Mouse (Mus musculus) forelimb bud, embryonic 11.5 days (tissue): ENCODE results near the gene Atad5.

Experiments
- DNase-seq: peaks from one replicate; pipeline ENCODE4 v3.0.0-alpha.2; 2012; ENCODE audit warnings: low read depth, low spot score

Atad5 gene

GRCm38 (mm10) chr11:80080826-80081728 lies 8.1 kb upstream of the Atad5 start, which contains the start of gene Crlf3:
Gene Crlf3, minus strand, starts transcription at chr11:80080991.
- DNase-seq: peak; percentile 88

- no peak for DNase-seq
Observed at GRCm38 (mm10) chr11:80081786-80082319, 7.3 kb upstream of the Atad5 start.

- DNase-seq: no peak
Observed at GRCm38 (mm10) chr11:80085356-80086055, 3.7 kb upstream of the Atad5 start.

- peak; percentile 90 for DNase-seq
Observed at GRCm38 (mm10) chr11:80086844-80087243, 2.4 kb upstream of the Atad5 start.

DNA sequence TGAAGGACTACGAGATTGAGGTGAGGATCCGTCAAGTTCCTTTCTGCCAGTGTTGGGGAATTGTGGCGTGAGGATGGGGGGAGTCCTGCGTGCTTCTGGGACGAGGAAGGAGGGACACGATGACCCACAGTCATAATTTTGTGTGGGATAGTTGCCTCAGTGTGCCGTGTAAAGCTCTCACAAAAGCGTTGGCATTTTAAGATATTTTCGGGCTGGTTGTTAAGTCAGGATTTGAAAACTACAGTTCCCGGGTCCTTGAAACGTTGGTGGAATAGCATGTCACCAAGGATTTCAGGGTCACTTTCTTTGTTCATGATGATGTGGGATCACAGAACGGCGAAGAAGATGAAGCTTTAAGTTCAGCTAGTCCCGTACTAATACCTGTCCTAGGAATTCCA lies 616 bp downstream of the Atad5 start:
- DNase-seq: no peak

DNA sequence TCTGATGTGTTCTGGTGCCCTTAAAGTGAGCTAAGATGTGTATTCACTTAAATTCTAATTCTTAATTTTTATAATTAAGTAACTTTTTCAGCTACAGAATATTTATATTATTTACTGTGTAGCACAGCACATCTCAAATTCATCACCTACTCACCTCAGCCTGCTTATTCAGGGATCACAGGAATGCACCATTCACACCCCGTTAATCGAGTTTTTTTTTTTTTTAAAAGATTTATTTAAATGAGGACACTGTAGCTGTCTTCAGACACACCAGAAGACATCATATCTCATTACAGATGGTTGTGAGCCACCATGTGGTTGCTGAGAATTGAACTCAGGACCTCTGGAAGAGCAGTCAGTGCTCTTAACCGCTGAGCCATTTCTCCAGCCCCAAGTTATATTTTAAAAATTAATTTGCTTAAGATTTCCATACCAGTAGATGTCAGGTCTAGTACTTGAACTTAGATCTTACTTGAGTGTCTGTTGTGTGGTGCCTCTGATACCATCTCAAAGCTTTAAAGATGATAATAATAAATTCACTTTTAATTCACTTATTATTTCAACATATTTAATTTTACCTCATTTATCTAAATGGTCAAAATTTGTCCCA lies 1.5 kb downstream of the Atad5 start:
- no peak for DNase-seq

GRCm38 (mm10) chr11:80098444-80099056 lies 9.3 kb downstream of the Atad5 start:
- no peak for DNase-seq

DNA sequence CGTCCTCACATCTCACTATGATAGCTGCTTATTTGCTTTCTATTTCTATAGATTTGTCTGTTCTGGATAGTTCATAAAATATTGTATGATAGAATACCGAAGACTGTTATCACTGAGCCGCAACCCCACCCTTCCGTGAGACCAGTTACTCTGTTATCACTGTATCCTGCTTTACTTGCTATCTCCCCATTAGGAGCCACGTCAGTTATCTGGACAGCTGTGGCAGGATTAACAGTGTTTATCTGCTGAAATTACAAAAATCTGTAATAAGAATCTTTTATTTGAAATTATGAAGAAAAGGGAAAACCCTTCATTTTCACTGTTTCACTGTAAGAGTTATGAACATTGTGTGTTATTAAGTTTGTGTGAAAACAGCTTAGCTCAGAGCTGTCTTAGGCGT lies 12.1 kb downstream of the Atad5 start:
- no peak for DNase-seq

- DNase-seq: no peak
Observed at GRCm38 (mm10) chr11:80104407-80104806, 15.2 kb downstream of the Atad5 start.

DNA sequence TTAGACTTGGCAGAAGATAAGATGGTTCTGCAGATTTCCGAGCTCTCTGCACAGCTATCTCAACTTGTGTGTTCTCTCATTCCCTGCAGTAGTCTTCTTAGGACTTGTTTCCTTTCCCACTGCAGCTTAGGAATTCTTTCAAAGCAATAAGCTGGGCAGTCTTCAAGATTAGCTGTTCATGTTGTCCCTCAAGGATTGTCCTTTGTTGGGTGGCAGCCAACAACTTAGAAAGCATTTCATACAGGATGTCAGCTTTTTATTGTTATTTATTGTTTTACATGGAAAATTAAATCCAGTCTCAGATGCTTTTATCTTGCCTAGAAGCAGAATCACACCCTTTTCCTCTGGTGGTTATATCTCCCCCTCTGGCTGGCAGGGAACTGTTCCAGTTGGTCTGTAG lies 27.2 kb downstream of the Atad5 start:
- DNase-seq: no peak

DNA sequence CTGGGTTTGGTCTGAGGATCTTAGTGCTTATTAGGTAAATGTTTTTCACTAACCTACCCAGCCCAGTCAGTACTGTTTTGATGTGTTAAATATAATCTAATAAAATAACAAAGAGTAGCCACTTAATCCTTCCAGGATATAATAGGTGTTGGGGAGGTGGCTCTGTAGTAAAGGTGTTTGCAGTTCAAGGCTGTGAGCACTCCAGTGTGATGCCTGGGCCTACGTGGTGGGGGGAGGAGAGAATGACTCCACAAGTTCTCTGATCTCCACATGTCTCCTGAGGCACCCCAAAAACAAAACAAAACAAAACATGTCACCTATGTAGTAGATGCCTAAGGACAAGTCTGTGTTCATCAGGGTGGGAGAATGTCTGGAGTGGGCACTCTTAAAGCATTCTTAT lies 42.9 kb downstream of the Atad5 start:
- no peak for DNase-seq

- no peak for DNase-seq
Observed at GRCm38 (mm10) chr11:80134744-80135143, 45.5 kb downstream of the Atad5 start.

GRCm38 (mm10) chr11:80135954-80136683 lies 46.9 kb downstream of the Atad5 start:
- no peak for DNase-seq

- DNase-seq: no peak
Observed at GRCm38 (mm10) chr11:80136786-80137185, 47.6 kb downstream of the Atad5 start.

- no peak for DNase-seq
Observed at GRCm38 (mm10) chr11:80137773-80138172, 48.6 kb downstream of the Atad5 start.

DNA sequence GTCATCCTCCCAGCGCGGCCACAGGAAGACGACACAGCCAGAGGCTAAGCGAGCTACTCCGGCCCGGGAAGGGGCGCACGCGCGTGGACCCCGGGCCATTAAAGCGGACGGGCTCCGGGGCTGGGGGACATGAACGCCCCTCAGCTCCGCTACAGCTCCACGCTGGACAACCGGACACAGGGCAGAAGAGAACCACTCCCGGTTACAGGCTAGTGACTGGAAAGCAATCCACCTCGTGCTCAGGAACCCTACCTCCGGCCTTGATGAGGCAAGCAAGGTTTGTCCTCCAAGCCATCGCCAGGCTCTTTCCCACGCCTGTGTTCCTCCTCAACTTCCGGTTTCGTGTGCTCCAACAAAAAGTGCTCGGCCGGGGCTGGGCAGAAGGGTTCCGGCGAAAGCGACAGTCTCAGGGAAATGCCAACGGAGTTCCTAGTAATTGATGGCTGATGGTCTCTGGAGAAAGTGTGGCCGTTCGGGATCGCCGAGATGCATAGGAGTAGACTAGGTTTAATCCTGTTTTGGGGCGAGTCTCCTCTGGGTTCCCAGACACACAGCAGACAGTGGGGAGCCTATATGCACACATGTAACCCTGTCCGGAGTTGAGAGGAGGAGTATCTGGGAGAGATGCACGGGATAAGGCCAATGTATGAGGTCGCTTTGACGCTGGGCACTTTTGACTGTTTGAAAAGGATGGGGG lies 52.8 kb downstream of the Atad5 start, which contains the start of gene Tefm:
Gene Tefm, minus strand, starts transcription at position 351 of the 697 bp plus-strand sequence.
- peak; percentile 86 for DNase-seq

- no peak for DNase-seq
Observed at GRCm38 (mm10) chr11:80142872-80143271, 53.7 kb downstream of the Atad5 start.

DNA sequence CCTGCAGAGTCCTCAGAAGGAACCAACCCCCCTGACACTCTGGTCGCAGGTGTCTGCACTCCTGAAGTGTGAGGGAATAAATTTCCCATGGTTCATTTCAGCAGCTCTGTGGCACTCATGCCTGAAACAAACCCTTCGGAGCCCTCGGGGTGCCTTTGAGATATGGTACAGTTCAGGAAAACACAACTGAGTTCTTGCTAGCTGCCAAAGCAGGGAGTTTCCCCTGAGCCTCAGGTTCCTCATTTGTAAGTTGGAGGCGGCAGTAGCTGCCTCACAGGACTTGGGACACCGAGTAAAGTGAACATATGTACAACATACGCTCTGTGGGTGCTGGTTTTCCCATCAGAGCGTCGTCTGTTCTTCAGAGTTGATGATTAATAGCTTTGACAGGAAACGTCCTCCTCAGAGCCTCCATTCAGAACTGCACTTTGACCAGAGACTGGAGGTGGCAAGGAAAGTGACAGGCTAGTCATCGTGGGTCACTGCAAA lies 56.6 kb downstream of the Atad5 start:
- DNase-seq: no peak

- no peak for DNase-seq
Observed at GRCm38 (mm10) chr11:80147748-80148147, 58.5 kb downstream of the Atad5 start.

DNA sequence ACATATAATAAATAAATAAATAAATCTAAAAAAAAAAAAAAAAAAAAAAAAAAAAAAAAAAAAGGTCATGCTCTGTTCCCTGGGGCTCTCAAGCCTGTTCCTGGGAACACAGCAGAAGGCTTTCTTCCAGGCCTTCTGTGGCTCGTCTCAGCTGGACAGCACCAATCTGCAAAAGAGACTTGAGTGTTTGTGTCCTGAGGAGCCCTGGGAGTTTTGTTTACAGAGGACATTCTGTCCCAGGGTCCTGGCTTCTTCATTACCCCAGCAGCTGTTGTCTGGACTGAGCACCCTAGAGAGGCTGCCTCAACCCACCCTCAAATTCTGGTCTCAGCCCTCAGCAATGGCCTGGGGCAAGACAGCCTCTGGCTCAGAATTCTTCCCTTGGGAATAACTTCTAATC lies 59.1 kb downstream of the Atad5 start:
- no peak for DNase-seq
